Mouse (Mus musculus) adrenal gland, postnatal 36 days (tissue): ENCODE results near the gene Obsl1. TPM values are rescaled to one million over a fixed set of nuclear protein-coding genes. Genes with fewer than 3 reads are reported as not detected.
A peak's percentile ranks its signal among the peaks of the same experiment; 100 is the strongest.

Experiments used
- DNase-seq, 2 experiments: peaks; one replicate each; pipeline ENCODE4 v3.0.0; 2021; ENCODE audit warnings: mixed read lengths in 1 of 2
- total RNA-seq, 2 experiments: library from RNA; stranded (reverse); gene quantifications; 2 replicates each; pipeline ENCODE4 v1.2.3; 2021

The Obsl1 gene
- total RNA-seq, 2 experiments from 2014 or later = 59.8 to 67.4 TPM

DNA sequence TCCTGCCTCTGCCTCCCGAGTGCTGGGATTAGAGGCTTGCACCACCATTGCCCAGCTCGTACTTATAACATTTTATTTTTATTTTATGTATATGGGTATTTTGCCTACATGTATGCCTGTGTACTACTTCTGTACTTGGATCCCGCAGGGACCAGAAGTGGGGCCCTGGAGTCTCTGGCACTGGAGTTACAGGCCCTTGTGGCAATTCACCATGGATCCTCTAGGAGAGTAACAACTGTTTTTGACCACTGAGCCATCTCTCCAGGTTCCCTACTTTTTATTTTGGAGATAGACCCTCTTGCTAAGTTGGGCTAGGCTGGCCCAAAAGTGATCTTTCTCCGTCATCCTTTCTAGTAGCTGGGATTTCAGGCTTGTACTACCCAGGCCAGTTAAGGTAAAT lies 12.2 kb upstream of the Obsl1 start:
- no peak for DNase-seq

DNA sequence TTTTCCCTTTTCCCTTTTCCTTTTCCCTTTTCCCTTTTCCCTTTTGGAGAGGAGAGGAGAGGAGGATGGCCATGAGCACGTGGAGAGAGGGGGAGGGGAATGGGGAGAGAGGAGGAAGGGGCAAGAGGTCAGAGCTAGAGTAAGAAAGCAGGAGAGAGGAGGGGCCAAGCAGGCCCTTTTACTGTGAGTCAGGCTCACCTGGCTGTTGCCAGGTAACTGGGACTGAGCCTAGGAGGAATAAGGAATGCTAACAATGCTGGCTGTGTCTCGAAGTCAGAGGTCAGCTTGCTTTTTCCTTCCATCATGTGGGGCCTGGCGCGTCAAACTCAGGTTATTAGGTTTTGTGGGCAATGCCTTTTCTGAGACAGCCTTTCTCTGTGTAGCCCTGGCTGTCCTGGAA lies 11.7 kb upstream of the Obsl1 start:
- no peak for DNase-seq

- peak; percentile 48 to 50 for DNase-seq
Measured at GRCm38 (mm10) chr1:75516703-75517380, 10.6 kb upstream of the Obsl1 start.

DNA sequence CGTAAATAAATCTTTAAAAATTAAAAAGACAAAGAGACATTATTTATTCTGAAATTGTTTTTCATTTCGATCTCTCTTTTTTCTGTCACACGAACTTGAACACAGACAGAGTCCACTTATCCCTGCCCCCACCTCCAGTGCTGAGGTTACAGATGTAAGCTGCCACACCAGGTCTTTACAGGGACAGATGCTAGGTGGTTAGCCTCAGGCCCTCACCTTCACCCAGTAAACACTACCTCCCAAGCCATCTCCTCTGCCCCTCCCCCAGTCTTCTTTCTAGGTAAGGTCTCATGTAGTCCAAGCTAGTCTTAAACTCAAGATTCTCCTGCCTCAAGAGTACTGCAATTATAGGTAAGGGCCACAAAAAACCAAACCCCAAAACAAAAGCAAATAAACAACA lies 6.3 kb upstream of the Obsl1 start:
- no peak for DNase-seq

- DNase-seq = no peak
Measured at GRCm38 (mm10) chr1:75511437-75512210, 5.4 kb upstream of the Obsl1 start.

DNA sequence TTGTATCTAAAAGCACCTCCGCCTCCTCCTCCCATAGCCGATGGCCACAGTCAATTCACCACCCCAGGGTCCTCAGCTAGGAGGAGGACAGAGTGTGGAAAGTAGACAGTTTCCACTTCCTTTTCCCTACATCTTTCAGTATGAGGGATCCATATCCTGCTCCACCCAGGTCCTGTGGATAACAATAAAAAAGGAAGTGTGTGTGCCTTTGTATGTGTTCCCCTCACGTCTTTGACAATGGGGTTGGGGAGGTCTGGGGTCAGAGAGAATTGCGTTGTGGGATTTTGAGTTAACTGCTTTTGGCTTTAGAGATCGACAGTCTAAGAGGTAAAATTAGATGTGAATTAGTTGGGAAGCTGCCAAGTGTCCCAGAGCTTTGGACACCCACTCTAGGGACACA lies 3.9 kb upstream of the Obsl1 start:
- DNase-seq = no peak

GRCm38 (mm10) chr1:75509586-75509985 lies 3.3 kb upstream of the Obsl1 start:
- DNase-seq = peak; percentile 31 to 42

DNA sequence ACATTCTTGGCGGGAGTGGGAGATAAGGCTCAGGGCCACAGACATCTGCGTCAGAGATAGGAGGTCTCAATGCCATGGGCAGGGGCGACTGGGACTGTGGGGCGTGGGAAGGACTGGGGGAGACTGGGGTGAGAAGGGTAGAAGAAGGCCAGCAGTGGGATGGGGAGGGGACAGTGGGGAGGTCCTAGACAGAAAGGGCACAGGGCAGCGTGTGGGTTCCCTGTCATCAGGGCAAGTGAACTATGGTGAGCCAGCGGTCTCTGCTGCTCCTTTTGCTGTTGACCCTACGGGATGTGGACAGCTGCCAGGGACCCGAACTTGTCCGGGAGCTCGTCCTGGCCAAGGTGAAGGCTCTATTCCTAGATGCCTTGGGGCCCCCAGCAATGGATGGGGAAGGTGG lies 754 bp upstream of the Obsl1 start, which contains the start of gene Inha:
Gene Inha (plus strand): TSS at position 72 of the 400 bp plus-strand sequence.
- peak; percentile 36 to 42 for DNase-seq

GRCm38 (mm10) chr1:75505159-75505955 lies 895 bp downstream of the Obsl1 start:
- peak; percentile 85 to 88 for DNase-seq

DNA sequence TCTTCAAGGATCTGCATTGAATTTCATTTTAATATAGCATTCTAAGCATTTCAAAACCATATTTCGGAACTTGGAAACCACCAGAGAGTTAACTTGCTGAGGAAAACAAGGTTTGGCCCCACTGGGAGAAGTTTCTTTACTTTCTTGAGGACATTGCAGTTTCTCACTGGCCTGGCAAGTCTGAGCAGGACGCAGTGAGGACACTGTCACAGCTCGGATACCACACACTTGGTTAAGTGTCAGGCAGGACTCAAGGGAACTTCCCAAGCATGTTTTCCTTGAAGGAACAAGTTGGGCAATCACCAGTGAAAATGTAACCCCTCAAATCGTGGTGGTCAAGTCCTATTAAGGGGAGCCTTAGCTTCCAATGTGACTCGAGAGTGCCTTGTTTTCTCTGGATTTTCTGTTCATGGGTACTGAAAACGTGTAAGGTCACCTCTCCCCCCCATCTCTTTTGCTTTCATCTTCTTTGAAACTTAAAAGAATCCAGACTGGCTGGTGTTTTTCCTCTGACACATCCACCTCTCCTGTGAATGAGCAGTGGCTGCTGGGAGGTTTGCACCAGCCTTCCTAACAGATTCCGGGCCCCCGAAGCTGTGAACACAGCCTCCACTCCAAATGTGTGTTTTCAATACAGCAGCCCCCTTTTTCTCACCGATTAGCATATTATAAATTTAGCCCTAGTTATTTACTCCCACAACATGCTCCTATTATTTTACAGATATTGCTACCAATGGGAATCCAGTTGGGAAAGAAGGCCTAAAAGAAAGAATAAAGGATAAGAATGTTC lies 1.8 kb downstream of the Obsl1 start:
- peak; percentile 27 to 31 for DNase-seq

DNA sequence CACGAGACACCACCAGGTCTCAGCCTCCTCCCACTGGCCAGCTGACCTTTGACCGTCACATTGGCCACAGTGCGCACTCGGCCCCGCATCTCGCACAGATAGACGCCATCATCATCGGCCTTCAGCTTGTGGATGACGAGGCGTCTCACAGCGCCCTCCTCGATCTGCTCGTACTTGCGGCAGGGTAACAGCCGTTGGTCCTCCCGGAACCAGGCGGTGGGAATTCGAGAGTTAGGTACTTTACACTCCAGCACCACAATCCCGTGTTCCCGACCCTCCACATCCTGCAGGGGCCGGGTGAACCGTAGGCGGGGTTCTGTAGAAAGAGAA lies 2.6 kb downstream of the Obsl1 start:
- DNase-seq = peak; percentile 37 to 53

- DNase-seq = no peak
Measured at GRCm38 (mm10) chr1:75502945-75503650, 3.2 kb downstream of the Obsl1 start.

DNA sequence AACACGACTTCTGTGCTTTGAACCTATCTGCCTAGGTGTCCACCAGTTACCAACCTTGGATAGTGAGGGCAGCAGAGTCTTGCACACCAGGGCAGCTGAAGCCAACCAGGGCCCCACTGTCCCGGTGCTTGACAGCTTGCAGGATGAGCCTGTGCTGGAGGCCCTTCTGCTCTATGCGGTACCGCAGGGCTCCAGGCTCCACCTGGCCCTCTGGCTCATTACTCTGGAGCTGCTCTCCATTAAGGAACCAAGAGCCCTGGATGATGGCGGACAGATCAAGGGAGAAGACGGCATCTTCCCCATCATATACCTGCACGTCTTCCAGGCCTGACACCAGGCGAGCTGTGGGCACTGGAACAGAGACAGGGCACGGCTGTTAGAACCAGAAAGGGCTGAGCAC lies 4.3 kb downstream of the Obsl1 start:
- DNase-seq = no peak

- DNase-seq = no peak
Measured at GRCm38 (mm10) chr1:75499441-75499840, 6.8 kb downstream of the Obsl1 start.

GRCm38 (mm10) chr1:75498897-75499296 lies 7.4 kb downstream of the Obsl1 start:
- DNase-seq = no peak

- DNase-seq = peak in 1 of 2 experiments; percentile 59
Measured at GRCm38 (mm10) chr1:75494878-75495548, 11.2 kb downstream of the Obsl1 start.

GRCm38 (mm10) chr1:75492579-75493170 lies 13.6 kb downstream of the Obsl1 start:
- DNase-seq = no peak

DNA sequence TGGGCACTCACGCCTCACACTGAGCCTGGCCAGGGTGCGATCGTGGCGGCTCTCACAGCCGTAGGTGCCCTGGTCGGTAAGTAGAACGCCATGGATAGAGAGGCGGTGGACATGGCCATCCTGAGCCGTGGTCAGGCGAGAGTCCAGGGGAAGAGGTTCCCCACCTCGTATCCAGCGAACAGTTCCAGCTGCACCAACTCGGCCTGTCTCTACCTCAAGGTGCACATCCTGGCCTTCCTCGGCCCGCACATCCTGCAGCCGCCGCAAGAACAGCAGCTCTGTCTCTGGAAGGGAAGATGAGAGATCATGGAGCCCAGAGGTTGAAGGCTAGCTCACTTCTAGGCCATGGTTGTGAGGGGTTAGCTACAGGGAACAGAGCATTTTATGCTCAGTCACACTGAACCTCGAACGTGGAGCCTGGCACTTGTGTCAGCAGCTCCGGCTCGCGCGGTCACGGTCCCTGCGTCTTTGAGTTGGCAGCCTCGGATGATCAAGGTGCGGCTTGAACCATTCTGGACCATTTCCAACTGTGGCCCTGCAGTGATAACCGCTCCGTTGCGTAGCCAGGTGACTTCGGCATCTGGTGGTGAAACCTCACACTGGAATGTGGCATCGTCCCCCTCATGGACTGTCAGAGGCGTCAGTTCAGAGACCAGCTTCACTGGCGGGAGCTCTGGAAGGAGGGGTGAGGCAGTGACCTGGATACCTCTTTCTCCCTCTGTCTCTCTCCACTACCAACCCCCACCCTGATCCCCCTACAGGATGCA lies 15.3 kb downstream of the Obsl1 start:
- DNase-seq = no peak

DNA sequence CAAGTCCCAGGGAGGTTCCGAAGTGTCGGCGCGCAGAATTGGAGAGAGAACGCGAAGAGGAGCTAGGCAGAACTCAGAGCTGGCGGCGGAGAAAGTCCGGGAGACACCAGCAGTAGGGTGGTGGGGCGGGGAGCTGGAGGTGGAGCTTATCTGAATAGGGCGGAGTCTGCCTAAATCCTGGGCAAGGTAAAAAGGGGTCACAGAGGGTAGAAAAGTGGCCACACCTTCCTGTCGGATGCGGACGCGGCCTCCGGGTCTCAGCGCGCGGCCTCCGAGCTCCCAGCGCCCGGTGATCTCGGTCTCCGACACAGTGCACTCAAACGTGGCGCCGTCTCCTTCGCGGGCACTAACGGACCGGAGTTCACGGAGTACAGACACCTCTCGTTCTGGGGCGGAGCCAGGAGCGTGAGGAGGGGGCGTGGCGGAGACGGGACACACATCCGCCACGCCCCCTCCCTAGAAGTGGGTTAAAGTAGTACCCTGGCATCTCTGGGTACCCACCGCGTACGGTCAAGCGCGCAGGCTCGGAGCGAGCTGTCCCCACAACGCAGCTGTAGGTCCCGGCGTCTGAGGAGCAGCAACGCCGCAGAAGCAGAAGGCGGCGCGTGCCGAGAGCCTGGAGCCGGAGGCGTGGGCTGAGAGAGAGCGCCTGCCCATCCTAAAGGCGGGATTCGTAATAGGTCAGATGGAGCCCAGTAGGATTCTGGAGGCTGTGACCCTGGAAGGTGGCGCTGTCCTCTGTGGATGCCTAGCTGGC lies 18.7 kb downstream of the Obsl1 start:
- peak; percentile 92 for DNase-seq
